Comparison of ENCODE assay signal across 8 mouse cellular contexts in the genomic region with DNA sequence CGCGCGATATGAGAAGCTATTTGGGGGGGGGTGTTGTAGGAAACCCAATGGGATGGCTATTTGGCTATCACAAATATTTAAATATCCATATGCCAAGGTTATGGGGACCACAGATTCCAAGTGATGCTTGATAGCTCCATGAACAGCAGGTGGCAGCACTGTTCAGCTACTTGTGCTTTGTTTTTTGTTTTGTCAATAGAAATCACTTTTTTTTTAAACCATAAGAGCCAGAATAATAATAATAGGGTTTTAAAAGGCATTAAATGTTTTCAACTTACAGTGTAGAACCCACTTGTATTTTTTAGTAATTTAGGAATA.
DNase-seq lines count a peak whose midpoint lies in the region; ATAC-seq and TF ChIP-seq lines count a peak whose summit lies in the region.

No protein-coding gene starts in this region.

- no peaks in the 10 kb centered on the region for H3K27me3 ChIP-seq in hindbrain, embryonic 10.5 days (ENCODE audit: insufficient read depth, poor library complexity, severe bottlenecking)
- no peaks in the 10 kb centered on the region for H3K27me3 ChIP-seq in hindbrain, embryonic 12.5 days
- H3K27me3 ChIP-seq in liver, postnatal 0 days (ENCODE audit: insufficient read depth, low read length): no peaks in the 10 kb centered on the region

- H3K27ac ChIP-seq in hindbrain, embryonic 10.5 days: no peak overlapping the region
- H3K27ac ChIP-seq in hindbrain, embryonic 12.5 days: no peak overlapping the region
- no peak overlapping the region for H3K27ac ChIP-seq in liver, postnatal 0 days (ENCODE audit: low read depth)

- TF ChIP-seq CTCF in liver, postnatal 0 days (IDR thresholded peaks at IDR 0.05; ENCODE audit: low read depth): peak; percentile 51

- ATAC-seq in hindbrain, embryonic 12.5 days (ENCODE audit: low FRiP score): no peak
- no peak for ATAC-seq in liver, postnatal 0 days
- ATAC-seq in erythroblast, adult 5-6 weeks (replicated peaks; ENCODE audit: low FRiP score, poor library complexity, severe bottlenecking): no peak

- H3K36me3 ChIP-seq in hindbrain, embryonic 10.5 days: no peaks in the 10 kb centered on the region
- H3K36me3 ChIP-seq in hindbrain, embryonic 12.5 days: no peaks in the 10 kb centered on the region
- H3K36me3 ChIP-seq in liver, postnatal 0 days (replicated peaks; ENCODE audit: insufficient read depth, low read length): no peaks in the 10 kb centered on the region

- WGBS in hindbrain, embryonic 10.5 days: 71% methylated on average over 3 of the region's 3 CpGs
- 75% methylated on average over 3 of the region's 3 CpGs for WGBS in hindbrain, embryonic 12.5 days
- 74% methylated on average over 3 of the region's 3 CpGs for WGBS in liver, postnatal 0 days (ENCODE audit: insufficient replicate concordance)

- peak; percentile 15 for DNase-seq in hindbrain, embryonic 10.5 days (ENCODE audit: low spot score)
- DNase-seq in urinary bladder, postnatal 14 days (ENCODE audit: low spot score): peak; percentile 12
- no peak for DNase-seq in urinary bladder, adult 2 months (ENCODE audit: low spot score)
- DNase-seq in cerebellum, postnatal 4 days (ENCODE audit: low spot score in 2 of 2): peak; percentile 24 to 27
- DNase-seq in liver, postnatal 0 days: peak; percentile 13
- DNase-seq in yolk sac, embryonic 10.5 days (ENCODE audit: low spot score): no peak

- no peak for TF ChIP-seq EP300 in liver, postnatal 0 days (IDR thresholded peaks at IDR 0.05; ENCODE audit: low read depth)

- H3K4me1 ChIP-seq in hindbrain, embryonic 10.5 days (replicated peaks): no peaks in the 10 kb centered on the region
- no peaks in the 10 kb centered on the region for H3K4me1 ChIP-seq in hindbrain, embryonic 12.5 days
- H3K4me1 ChIP-seq in liver, postnatal 0 days (ENCODE audit: insufficient read depth): no peaks in the 10 kb centered on the region

- no peak overlapping the region for H3K9ac ChIP-seq in hindbrain, embryonic 12.5 days
- H3K9ac ChIP-seq in liver, postnatal 0 days (replicated peaks): no peak overlapping the region

- H3K4me2 ChIP-seq in hindbrain, embryonic 12.5 days (replicated peaks): no peak overlapping the region
- no peak overlapping the region for H3K4me2 ChIP-seq in liver, postnatal 0 days (ENCODE audit: low read depth, low read length)

- no peaks in the 10 kb centered on the region for H3K9me3 ChIP-seq in hindbrain, embryonic 10.5 days
- H3K9me3 ChIP-seq in hindbrain, embryonic 12.5 days (replicated peaks): no peaks in the 10 kb centered on the region
- H3K9me3 ChIP-seq in liver, postnatal 0 days (ENCODE audit: low read length): no peaks in the 10 kb centered on the region

- no peak overlapping the region for H3K4me3 ChIP-seq in hindbrain, embryonic 10.5 days
- H3K4me3 ChIP-seq in hindbrain, embryonic 12.5 days: no peak overlapping the region
- no peak overlapping the region for H3K4me3 ChIP-seq in liver, postnatal 0 days (ENCODE audit: low read depth, low read length)

Comparison
In these comparisons a context has a peak if more than half of its experiments do, and no peak if none do; other contexts are left out.
1. DNase-seq: peak in hindbrain, embryonic 10.5 days (single experiment), urinary bladder, postnatal 14 days (single experiment), cerebellum, postnatal 4 days (2 of 2) and liver, postnatal 0 days (single experiment); none in urinary bladder, adult 2 months (single experiment) and yolk sac, embryonic 10.5 days (single experiment).